ENCODE assay signal across 27 mouse cellular contexts in genomic region chr3:138730812-138731211, GRCm38 (mm10). TPM values are rescaled to one million over a fixed set of nuclear protein-coding genes. Genes with fewer than 3 reads are reported as not detected.
DNase-seq lines count a peak whose midpoint lies in the region; ATAC-seq lines count a peak whose summit lies in the region.
"Had no signal": no experiment of that assay in that cellular context is flagged by ENCODE, and none has a peak within 500 bp of the region (broad histone marks: within the 10 kb centered on the region; RNA-seq: fewer than 3 reads in every experiment).

No protein-coding gene starts in this region.

- WGBS in midbrain, embryonic 11.5 days = 69% methylated on average over 3 of the region's 3 CpGs
- 72% methylated on average over 3 of the region's 3 CpGs for WGBS in midbrain, embryonic 14.5 days

- ATAC-seq in midbrain, embryonic 11.5 days (ENCODE audit: low FRiP score) = no peak
- no peak for ATAC-seq in midbrain, embryonic 14.5 days (ENCODE audit: low FRiP score, low TSS enrichment)
- ATAC-seq in common myeloid progenitor, adult 5-6 weeks (replicated peaks; ENCODE audit: low read depth, poor library complexity, severe bottlenecking) = 0 out of 2 replicates have a peak, but pooled peaks have one; percentile 11
- ATAC-seq: forebrain, embryonic 15.5 days; intestine, postnatal 0 days; lung, postnatal 0 days had no signal

- H3K4me3 ChIP-seq in midbrain, embryonic 11.5 days (ENCODE audit: low read depth, low read length) = no peak overlapping the region
- no peak overlapping the region for H3K4me3 ChIP-seq in midbrain, embryonic 14.5 days (replicated peaks; ENCODE audit: low read depth, low read length)
- H3K4me3 ChIP-seq: forebrain, embryonic 15.5 days; heart, embryonic 12.5 days; limb, embryonic 10.5 days; limb, embryonic 15.5 days; liver, embryonic 13.5 days; midbrain, embryonic 12.5 days had no signal

- H3K9me3 ChIP-seq in midbrain, embryonic 11.5 days (ENCODE audit: control insufficient read depth, low read length) = no peaks in the 10 kb centered on the region
- no peaks in the 10 kb centered on the region for H3K9me3 ChIP-seq in midbrain, embryonic 14.5 days (ENCODE audit: control insufficient read depth, low read length)
- H3K9me3 ChIP-seq: forebrain, embryonic 15.5 days; heart, embryonic 12.5 days; limb, embryonic 10.5 days; limb, embryonic 15.5 days; liver, embryonic 13.5 days; midbrain, embryonic 12.5 days had no signal

- peak; percentile 44 for DNase-seq in midbrain, embryonic 11.5 days (ENCODE audit: low spot score, missing footprints)
- no peak for DNase-seq in midbrain, embryonic 14.5 days
- peak; percentile 45 for DNase-seq in ES-CJ7 (ENCODE audit: low read depth, low spot score)
- DNase-seq in lung, postnatal 25 days (ENCODE audit: low spot score) = no peak
- DNase-seq in embryo, embryonic 10 days (ENCODE audit: low spot score) = no peak
- DNase-seq in c-Kit-positive CD71-positive TER-119-positive erythroid progenitor cells, embryonic 14.5 days (ENCODE audit: low spot score) = no peak
- DNase-seq: adrenal gland, postnatal 14 days; cerebellum, adult 11-12 months; cerebellum, adult 9-11 months; gastrocnemius, postnatal 36 days; heart, adult 18-20 months; heart, postnatal 10 days; kidney, adult 9 months; kidney, postnatal 10 days; layer of hippocampus, postnatal 36 days; liver, embryonic 13.5 days; lung, adult 18-20 months had no signal

- no peak overlapping the region for H3K4me2 ChIP-seq in midbrain, embryonic 11.5 days
- no peak overlapping the region for H3K4me2 ChIP-seq in midbrain, embryonic 14.5 days (ENCODE audit: low read length)
- H3K4me2 ChIP-seq: forebrain, embryonic 15.5 days; heart, embryonic 12.5 days; hindbrain, embryonic 14.5 days; limb, embryonic 15.5 days; liver, embryonic 13.5 days; midbrain, embryonic 12.5 days had no signal

- H3K27me3 ChIP-seq in midbrain, embryonic 11.5 days (ENCODE audit: control insufficient read depth, insufficient read depth, low read length) = no peaks in the 10 kb centered on the region
- H3K27me3 ChIP-seq in midbrain, embryonic 14.5 days (ENCODE audit: control insufficient read depth, insufficient read depth, low read length) = no peaks in the 10 kb centered on the region
- H3K27me3 ChIP-seq: forebrain, embryonic 15.5 days; limb, embryonic 15.5 days; liver, embryonic 13.5 days; midbrain, embryonic 12.5 days had no signal

- H3K4me1 ChIP-seq in midbrain, embryonic 11.5 days (ENCODE audit: control insufficient read depth, insufficient read depth, low read length) = no peaks in the 10 kb centered on the region
- no peaks in the 10 kb centered on the region for H3K4me1 ChIP-seq in midbrain, embryonic 14.5 days (ENCODE audit: control insufficient read depth, insufficient read depth, low read length)
- H3K4me1 ChIP-seq: forebrain, embryonic 15.5 days; limb, embryonic 10.5 days; liver, embryonic 13.5 days; midbrain, embryonic 12.5 days had no signal

- no peak overlapping the region for H3K9ac ChIP-seq in midbrain, embryonic 11.5 days (ENCODE audit: low read length)
- H3K9ac ChIP-seq in midbrain, embryonic 14.5 days (replicated peaks; ENCODE audit: low read length) = no peak overlapping the region
- H3K9ac ChIP-seq: forebrain, embryonic 15.5 days; heart, embryonic 12.5 days; hindbrain, embryonic 14.5 days; limb, embryonic 15.5 days; liver, embryonic 13.5 days; midbrain, embryonic 12.5 days had no signal

- H3K36me3 ChIP-seq in midbrain, embryonic 11.5 days (ENCODE audit: control insufficient read depth, insufficient read depth, low read length) = no peaks in the 10 kb centered on the region
- no peaks in the 10 kb centered on the region for H3K36me3 ChIP-seq in midbrain, embryonic 14.5 days (ENCODE audit: control insufficient read depth, insufficient read depth, low read length)
- H3K36me3 ChIP-seq: forebrain, embryonic 15.5 days; heart, embryonic 12.5 days; limb, embryonic 10.5 days; limb, embryonic 15.5 days; liver, embryonic 13.5 days; midbrain, embryonic 12.5 days had no signal

- no peak overlapping the region for H3K27ac ChIP-seq in midbrain, embryonic 11.5 days (ENCODE audit: low read depth, low read length)
- H3K27ac ChIP-seq in midbrain, embryonic 14.5 days (replicated peaks; ENCODE audit: low read depth, low read length) = no peak overlapping the region
- H3K27ac ChIP-seq: forebrain, embryonic 15.5 days; hindbrain, embryonic 14.5 days; limb, embryonic 10.5 days; limb, embryonic 15.5 days; liver, embryonic 13.5 days; macrophage; midbrain, embryonic 12.5 days had no signal

RNA-seq across cellular contexts. Expression of gene Tspan5, which starts 11.2 kb away (rescaled TPM):
- 46.6 and 48.6 TPM in 2 replicates for polyA plus RNA-seq in midbrain, embryonic 11.5 days (2014; fragmentation: Nextera tagmentation; extraction: Ambion mirVana)
- 104 and 119 TPM in 2 replicates for polyA plus RNA-seq in midbrain, embryonic 14.5 days (2014; fragmentation: Nextera tagmentation; extraction: Ambion mirVana)
- total RNA-seq in common myeloid progenitor, adult 5-6 weeks (2017) = 18.0 and 25.5 TPM in 2 replicates

Comparison
In these comparisons a context has a peak if more than half of its experiments do, and no peak if none do; other contexts are left out.
1. DNase-seq: peak in midbrain, embryonic 11.5 days (single experiment) and ES-CJ7 (single experiment); none in midbrain, embryonic 14.5 days (single experiment), lung, postnatal 25 days (single experiment), embryo, embryonic 10 days (single experiment) and c-Kit-positive CD71-positive TER-119-positive erythroid progenitor cells, embryonic 14.5 days (single experiment).